Mouse (Mus musculus): Measurements from ENCODE around the gene Ptpn14.

GRCm38 (mm10) chr1:189761581-189762021, 33.5 kb downstream of the Ptpn14 start:
- no peak for TF ChIP-seq CTCF (IDR thresholded peaks at IDR 0.05; ENCODE audit: low read depth, low read length)
- no peak for TF ChIP-seq POLR2A (IDR thresholded peaks at IDR 0.05; ENCODE audit: borderline replicate concordance, low read depth, low read length)

Data from bone marrow macrophage, adult 2 months (primary cell).